Mouse (Mus musculus) forebrain, embryonic 14.5 days (tissue): ENCODE measurements around the gene B4galnt3. TPM values are rescaled to one million over a fixed set of nuclear protein-coding genes. Genes with fewer than 3 reads are reported as not detected.

Source experiments
- ATAC-seq: fragments of 200-750 bp; cut with Nextera tagmentation; 2 replicates; pipeline ENCODE4 v1.8.0; 2017; ENCODE audit warnings: mild to moderate bottlenecking, moderate library complexity
- DNase-seq: peaks from one replicate; pipeline ENCODE4 v3.0.0-alpha.2; 2015; ENCODE audit warnings: low spot score
- H3K27ac ChIP-seq: fragments of 300-500 bp; sonication (generic); 2 replicates; pipeline ENCODE4 v1.5.1; 2014; ENCODE audit warnings: low read depth, mild to moderate bottlenecking, control low read depth, low read length, moderate library complexity
- H3K27me3 ChIP-seq: fragments of 300-500 bp; sonication (generic); replicated peaks from 2 replicates; pipeline ENCODE4 v1.6.1; 2014; ENCODE audit warnings: low read length, control low read depth, mixed read lengths; ENCODE audit not compliant: control insufficient read depth, insufficient read depth
- H3K36me3 ChIP-seq: fragments of 300-500 bp; sonication (generic); 2 replicates; pipeline ENCODE4 v1.6.1; 2014; ENCODE audit warnings: low read length, control low read depth; ENCODE audit not compliant: control insufficient read depth, insufficient read depth
- H3K4me1 ChIP-seq: fragments of 300-500 bp; sonication (generic); 2 replicates; pipeline ENCODE4 v1.6.1; 2014; ENCODE audit warnings: antibody characterized with exemption, low read length, control low read depth; ENCODE audit not compliant: control insufficient read depth, insufficient read depth
- H3K4me2 ChIP-seq: fragments of 300-500 bp; sonication (generic); 2 replicates; pipeline ENCODE4 v1.6.1; 2014; ENCODE audit warnings: mild to moderate bottlenecking, control low read depth, low read length
- H3K4me3 ChIP-seq: fragments of 300-500 bp; sonication (generic); 2 replicates; pipeline ENCODE4 v1.5.1; 2014; ENCODE audit warnings: low read depth, low read length, control low read depth
- H3K9ac ChIP-seq: fragments of 300-500 bp; sonication (generic); 2 replicates; pipeline ENCODE4 v1.6.1; 2014; ENCODE audit warnings: mild to moderate bottlenecking, low read length, control low read depth, moderate library complexity
- H3K9me3 ChIP-seq: fragments of 300-500 bp; sonication (generic); replicated peaks from 2 replicates; pipeline ENCODE4 v1.6.1; 2016; ENCODE audit warnings: low read length, control low read depth, mixed read lengths; ENCODE audit not compliant: control insufficient read depth
- WGBS: fragments of 180-500 bp; shearing (Covaris S2); extraction: QIAGEN DNeasy Blood & Tissue Kit; methylation state at CpG from one replicate; pipeline ENCODE4 v1.1.7; 2014; 5-methylcytosine and 5-hydroxymethylcytosine counted together
- polyA plus RNA-seq: library from polyadenylated mRNA; unstranded; fragments of >200 nt; fragmentation: Nextera tagmentation; extraction: Ambion mirVana; gene quantifications from 2 replicates; pipeline ENCODE4 v1.2.1, GENCODE M21; 2014

The B4galnt3 gene
- polyA plus RNA-seq, 1 experiment from 2014 or later = not detected

DNA sequence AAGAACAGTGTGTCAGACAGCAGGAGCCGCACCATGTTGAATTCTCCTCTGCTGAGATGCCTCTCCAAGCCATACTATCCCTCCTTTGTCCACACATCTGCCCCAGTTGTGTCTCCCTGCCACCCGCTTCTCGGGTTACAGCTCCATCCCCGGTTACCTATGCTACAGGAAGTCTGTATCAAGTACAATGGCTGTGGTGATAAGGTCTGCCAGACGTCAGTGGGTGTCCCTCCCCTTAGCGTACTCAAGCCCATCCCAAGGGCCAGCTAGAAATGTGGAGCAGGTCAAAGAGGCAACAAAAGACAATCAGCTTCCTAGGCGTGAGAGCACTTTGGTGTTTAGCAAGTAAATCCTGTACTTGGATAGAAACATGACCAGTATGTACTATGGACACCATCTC is 5.8 kb downstream of the B4galnt3 start:
- peaks cover 7% of the 10 kb centered on the region; the same call in 1 of the 2 replicates for H3K27me3 ChIP-seq
- H3K36me3 ChIP-seq = no peaks in the 10 kb centered on the region
- no peaks in the 10 kb centered on the region for H3K4me1 ChIP-seq
- no peak overlapping the region for H3K4me3 ChIP-seq
- no peak overlapping the region for H3K27ac ChIP-seq
- DNase-seq (no peak), ATAC-seq (no peak)
- no peak overlapping the region for H3K4me2 ChIP-seq
- H3K9ac ChIP-seq = no peak overlapping the region
- no peaks in the 10 kb centered on the region for H3K9me3 ChIP-seq
- 53% methylated on average over 7 of the region's 7 CpGs for WGBS

DNA sequence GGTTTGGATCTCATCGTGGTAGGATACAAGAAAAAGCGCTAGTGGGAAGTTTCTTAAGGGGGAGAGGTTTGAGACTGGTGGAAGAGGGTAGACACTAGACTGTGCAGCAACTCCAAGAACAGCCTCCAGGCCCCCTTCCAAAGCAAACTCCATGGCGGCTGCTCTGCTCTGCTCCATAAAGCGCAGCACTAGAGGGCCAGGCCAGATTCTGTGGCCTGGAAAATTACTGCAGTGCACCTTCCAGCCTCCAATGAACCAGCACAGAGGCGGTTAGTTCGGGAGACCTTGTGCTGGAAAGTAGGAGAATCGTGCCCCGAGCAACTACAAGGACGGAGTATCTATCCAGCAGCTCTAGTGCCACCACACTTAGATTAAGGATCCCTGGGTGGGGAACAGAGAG is 7.1 kb downstream of the B4galnt3 start:
- Histone ChIP-seq H3K9ac (no peak overlapping the region), H3K27me3 (no peaks in the 10 kb centered on the region), H3K36me3 (no peaks in the 10 kb centered on the region), H3K4me1 (no peaks in the 10 kb centered on the region), H3K4me2 (no peak overlapping the region), H3K27ac (no peak overlapping the region), H3K9me3 (no peaks in the 10 kb centered on the region), H3K4me3 (no peak overlapping the region)
- ATAC-seq = no peak
- no peak for DNase-seq
- WGBS = 85% methylated on average over 9 of the region's 9 CpGs

DNA sequence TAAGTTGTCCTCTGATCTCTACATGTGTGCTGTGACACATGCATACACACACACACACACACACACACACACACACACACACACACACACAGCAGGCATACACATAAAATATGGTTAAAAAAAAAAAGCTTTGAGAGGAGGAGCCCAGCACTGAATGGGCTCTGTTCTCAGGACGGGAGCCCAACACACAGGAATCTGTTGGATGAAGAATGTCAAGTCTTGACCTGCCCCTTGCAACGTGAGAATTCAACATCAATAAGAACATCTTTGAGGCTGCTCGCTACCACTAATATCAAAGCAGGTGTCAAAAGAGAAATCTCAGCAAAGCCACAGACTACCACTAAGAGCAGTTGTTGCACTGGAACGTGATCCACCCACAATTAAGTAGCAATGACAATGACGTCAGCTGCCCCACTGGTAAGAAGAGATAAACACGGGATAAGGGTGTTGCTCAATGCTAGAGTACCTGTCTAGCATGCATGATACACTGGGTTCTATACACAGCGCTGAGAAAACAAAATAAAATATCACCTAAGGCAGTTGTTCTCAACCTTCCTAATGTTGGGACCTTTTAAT is 17.4 kb downstream of the B4galnt3 start:
- no peaks in the 10 kb centered on the region for H3K27me3 ChIP-seq
- no peak overlapping the region for H3K9ac ChIP-seq
- H3K9me3 ChIP-seq = no peaks in the 10 kb centered on the region
- H3K4me1 ChIP-seq = no peaks in the 10 kb centered on the region
- H3K4me2 ChIP-seq = no peak overlapping the region
- 85% methylated on average over 7 of the region's 7 CpGs for WGBS
- H3K4me3 ChIP-seq = no peak overlapping the region
- ATAC-seq (no peak), DNase-seq (no peak)
- no peaks in the 10 kb centered on the region for H3K36me3 ChIP-seq
- H3K27ac ChIP-seq = no peak overlapping the region

DNA sequence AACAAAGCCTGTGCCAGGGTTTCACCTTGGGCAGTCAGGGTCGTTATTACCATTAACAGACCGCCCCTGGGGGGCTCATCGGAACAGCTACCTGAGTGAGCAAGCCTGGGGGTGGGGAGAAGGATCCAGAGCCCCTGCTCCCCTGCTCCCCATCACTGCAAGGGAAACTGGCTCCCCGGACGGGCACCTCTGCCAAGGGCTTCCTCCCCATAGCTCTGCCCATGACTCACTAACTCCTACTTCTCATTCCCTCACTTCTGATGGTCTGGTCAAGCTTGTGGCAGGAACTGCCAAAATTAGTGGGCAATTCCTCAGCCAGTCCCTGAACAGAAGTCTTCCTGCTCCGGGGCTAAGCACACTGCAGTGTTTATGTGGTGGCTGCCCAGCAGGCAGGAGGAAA is 19.1 kb downstream of the B4galnt3 start:
- WGBS = 69% methylated on average over 6 of the region's 6 CpGs
- Histone ChIP-seq H3K4me2 (no peak overlapping the region), H3K9ac (no peak overlapping the region), H3K4me1 (no peaks in the 10 kb centered on the region), H3K36me3 (no peaks in the 10 kb centered on the region), H3K27ac (no peak overlapping the region), H3K4me3 (no peak overlapping the region), H3K9me3 (no peaks in the 10 kb centered on the region), H3K27me3 (no peaks in the 10 kb centered on the region)
- no peak for DNase-seq
- ATAC-seq = no peak

DNA sequence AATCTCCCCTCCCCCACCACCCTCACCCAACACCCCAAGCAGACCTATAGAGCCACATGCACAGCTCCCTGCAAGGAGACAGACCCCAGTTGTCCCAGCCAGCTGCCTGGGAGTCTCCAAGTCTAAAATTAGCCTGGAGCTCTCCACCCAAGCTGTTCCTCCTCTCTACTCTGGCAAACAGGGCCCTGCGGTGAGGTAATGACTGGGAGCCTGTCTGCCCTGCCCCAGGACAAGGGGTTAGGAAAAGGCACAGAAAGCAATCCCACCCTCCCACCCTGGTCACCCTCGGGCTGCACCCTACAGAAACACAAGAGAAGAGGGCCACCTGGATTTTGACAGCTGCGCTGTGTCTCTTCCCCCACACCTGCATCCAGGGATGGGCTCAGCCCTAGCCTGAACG is 19.5 kb downstream of the B4galnt3 start:
- Histone ChIP-seq H3K4me1 (no peaks in the 10 kb centered on the region), H3K9me3 (no peaks in the 10 kb centered on the region), H3K4me3 (no peak overlapping the region), H3K27me3 (no peaks in the 10 kb centered on the region), H3K9ac (no peak overlapping the region), H3K4me2 (no peak overlapping the region), H3K27ac (no peak overlapping the region), H3K36me3 (no peaks in the 10 kb centered on the region)
- WGBS = 64% methylated on average over 4 of the region's 4 CpGs
- no peak for DNase-seq
- no peak for ATAC-seq

DNA sequence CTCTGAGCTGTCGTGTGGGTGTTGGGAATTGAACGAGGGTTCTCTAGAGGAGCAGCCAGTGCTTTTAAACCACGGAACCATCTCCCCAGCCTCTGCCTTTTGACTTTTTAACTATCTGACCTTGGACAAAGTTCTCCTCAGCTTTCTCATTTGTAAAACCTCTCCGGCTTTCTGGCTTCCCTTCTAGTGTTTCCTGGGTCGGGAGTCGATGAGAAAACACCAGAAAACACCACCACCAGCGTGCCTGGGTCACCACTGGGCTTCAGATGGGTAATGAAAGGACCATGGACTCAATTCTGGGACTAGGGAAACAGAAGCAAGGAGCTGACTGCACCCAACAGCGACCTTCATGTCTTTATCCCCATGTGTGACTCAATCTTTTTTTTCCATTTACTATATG is 20.2 kb downstream of the B4galnt3 start:
- Histone ChIP-seq H3K27me3 (no peaks in the 10 kb centered on the region), H3K4me2 (no peak overlapping the region), H3K9me3 (no peaks in the 10 kb centered on the region), H3K4me1 (no peaks in the 10 kb centered on the region), H3K36me3 (no peaks in the 10 kb centered on the region), H3K9ac (no peak overlapping the region), H3K4me3 (no peak overlapping the region), H3K27ac (no peak overlapping the region)
- 81% methylated on average over 8 of the region's 8 CpGs for WGBS
- DNase-seq (no peak), ATAC-seq (no peak)

DNA sequence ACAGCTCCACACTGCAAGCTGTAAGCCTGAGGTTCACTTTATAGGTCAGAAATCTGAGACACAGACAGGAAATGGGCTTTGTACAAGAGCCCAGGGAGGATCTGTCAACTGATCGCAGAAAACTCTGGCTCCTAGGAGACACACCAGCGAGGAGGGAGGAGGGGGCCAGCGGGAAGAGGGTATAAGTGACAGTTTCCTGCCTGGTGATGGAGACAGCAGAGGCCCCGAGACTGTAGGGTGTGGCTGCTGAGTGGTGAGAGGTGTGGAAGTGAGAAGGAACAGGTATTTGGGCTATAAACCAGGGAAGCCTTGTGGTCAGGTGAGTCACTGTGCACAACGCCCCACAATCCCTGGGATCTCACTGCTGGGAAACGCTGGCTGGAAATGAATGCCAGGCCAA is 30.2 kb downstream of the B4galnt3 start:
- DNase-seq (no peak), ATAC-seq (no peak)
- H3K4me2 ChIP-seq = no peak overlapping the region
- H3K9me3 ChIP-seq = no peaks in the 10 kb centered on the region
- WGBS = 75% methylated on average over 6 of the region's 6 CpGs
- H3K27ac ChIP-seq = no peak overlapping the region
- H3K27me3 ChIP-seq = no peaks in the 10 kb centered on the region
- H3K36me3 ChIP-seq = no peaks in the 10 kb centered on the region
- H3K9ac ChIP-seq = no peak overlapping the region
- H3K4me1 ChIP-seq = no peaks in the 10 kb centered on the region
- no peak overlapping the region for H3K4me3 ChIP-seq

DNA sequence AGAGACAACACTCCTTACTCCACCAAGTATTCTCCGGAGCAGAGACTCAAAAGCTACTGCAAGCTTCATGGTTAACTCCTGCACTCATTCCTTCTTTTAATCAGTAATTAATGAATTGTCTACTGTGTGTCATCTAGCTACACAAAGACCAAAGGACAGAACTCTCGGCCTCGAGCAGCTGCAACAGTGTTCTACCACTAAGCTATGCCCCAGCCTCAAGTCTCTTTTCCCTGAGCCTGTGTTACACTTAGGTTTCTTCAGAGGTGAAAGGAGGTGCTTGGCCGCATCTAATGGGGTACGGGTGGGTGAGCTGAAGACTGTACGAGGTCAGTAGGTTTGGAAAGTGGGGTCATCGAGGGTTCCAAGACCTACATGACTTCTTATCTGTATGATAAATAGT is 30.8 kb downstream of the B4galnt3 start:
- 82% methylated on average over 7 of the region's 7 CpGs for WGBS
- ATAC-seq (no peak), DNase-seq (no peak)
- H3K4me2 ChIP-seq = no peak overlapping the region
- H3K36me3 ChIP-seq = no peaks in the 10 kb centered on the region
- no peaks in the 10 kb centered on the region for H3K27me3 ChIP-seq
- no peak overlapping the region for H3K9ac ChIP-seq
- H3K27ac ChIP-seq = no peak overlapping the region
- H3K9me3 ChIP-seq = no peaks in the 10 kb centered on the region
- no peak overlapping the region for H3K4me3 ChIP-seq
- H3K4me1 ChIP-seq = no peaks in the 10 kb centered on the region

DNA sequence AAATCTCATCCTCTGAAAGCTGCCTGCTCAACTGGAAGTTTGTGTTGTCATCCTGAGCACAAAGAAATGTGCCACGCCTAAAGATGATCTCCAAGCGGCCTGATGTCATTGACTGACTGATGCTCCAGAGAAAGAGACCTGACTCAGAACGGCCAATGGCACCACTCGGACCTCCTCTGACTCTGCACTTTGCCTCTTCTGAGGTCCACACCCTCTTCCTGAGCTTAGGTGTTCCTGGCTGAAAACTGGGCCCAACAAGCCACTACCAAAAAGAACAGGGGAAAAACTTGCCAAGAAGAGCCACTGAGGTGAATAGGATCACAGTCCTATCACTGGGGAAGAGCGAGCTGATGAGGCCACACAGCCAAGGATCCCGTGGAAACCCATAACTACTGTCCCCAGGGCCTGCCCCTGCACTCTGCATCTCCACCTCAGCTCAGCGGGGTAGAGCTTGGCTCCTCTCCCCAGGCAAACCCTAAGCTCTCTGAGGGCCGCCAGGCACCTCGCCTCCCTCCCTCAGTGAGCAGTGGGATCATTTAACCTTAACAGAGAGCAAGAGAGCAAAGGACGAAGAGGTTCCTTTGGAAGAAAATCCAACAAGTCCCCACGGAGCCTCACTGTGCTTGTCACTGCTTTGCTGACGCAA is 31.4 kb downstream of the B4galnt3 start:
- no peaks in the 10 kb centered on the region for H3K9me3 ChIP-seq
- WGBS = 56% methylated on average over 12 of the region's 12 CpGs
- DNase-seq (no peak), ATAC-seq (no peak)
- H3K9ac ChIP-seq = no peak overlapping the region
- no peaks in the 10 kb centered on the region for H3K36me3 ChIP-seq
- H3K4me2 ChIP-seq = no peak overlapping the region
- H3K27me3 ChIP-seq = no peaks in the 10 kb centered on the region
- H3K4me3 ChIP-seq = no peak overlapping the region
- no peaks in the 10 kb centered on the region for H3K4me1 ChIP-seq
- no peak overlapping the region for H3K27ac ChIP-seq
